Comparison of ENCODE assay signal across 9 mouse cellular contexts in the genomic region with DNA sequence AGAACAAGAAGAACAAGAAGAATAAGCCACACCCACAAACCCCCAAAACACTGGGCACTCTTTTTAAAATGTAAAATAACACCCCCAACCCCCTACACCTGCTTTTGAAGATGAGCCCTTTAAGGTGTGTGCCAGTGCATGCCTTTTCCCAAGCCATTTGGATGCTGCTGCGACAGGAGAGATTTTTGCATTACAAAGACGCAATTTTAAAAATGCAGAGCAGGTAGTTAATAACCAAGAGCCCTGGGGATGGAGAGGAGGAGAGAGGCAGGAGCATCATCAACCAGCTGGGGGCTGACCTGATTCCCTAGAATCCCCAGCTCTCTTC. TPM values are rescaled to one million over a fixed set of nuclear protein-coding genes. Genes with fewer than 3 reads are reported as not detected.
DNase-seq lines count a peak whose midpoint lies in the region; ATAC-seq lines count a peak whose summit lies in the region.
"Had no signal": no experiment of that assay in that cellular context is flagged by ENCODE, and none has a peak within 500 bp of the region (broad histone marks: within the 10 kb centered on the region; RNA-seq: fewer than 3 reads in every experiment).

A gene (plus strand): TSS at position 310 of the 328 bp plus-strand sequence.

- peak within 1 kb of the TSS; percentile 46 for H3K9ac ChIP-seq in kidney, embryonic 15.5 days
- peak within 1 kb of the TSS; percentile 65 for H3K9ac ChIP-seq in embryonic facial prominence, embryonic 14.5 days (ENCODE audit: low read depth, low read length)
- peak within 1 kb of the TSS; percentile 21; the same call in 1 of the 2 replicates for H3K9ac ChIP-seq in intestine, embryonic 16.5 days (ENCODE audit: low read depth, low read length)
- peak within 1 kb of the TSS; percentile 98 for H3K9ac ChIP-seq in midbrain, embryonic 15.5 days

- H3K4me3 ChIP-seq in kidney, embryonic 15.5 days (replicated peaks) = peak within 1 kb of the TSS; percentile 42
- peak within 1 kb of the TSS; percentile 47 for H3K4me3 ChIP-seq in embryonic facial prominence, embryonic 14.5 days (ENCODE audit: low read depth, low read length)
- H3K4me3 ChIP-seq in intestine, embryonic 16.5 days (ENCODE audit: low read length) = peak within 1 kb of the TSS; percentile 37
- peak within 1 kb of the TSS; percentile 71 for H3K4me3 ChIP-seq in midbrain, embryonic 15.5 days

- peak within 1 kb of the TSS; percentile 74 for H3K4me2 ChIP-seq in kidney, embryonic 15.5 days
- H3K4me2 ChIP-seq in embryonic facial prominence, embryonic 14.5 days (ENCODE audit: low read depth, low read length) = peak within 1 kb of the TSS; percentile 79
- H3K4me2 ChIP-seq in intestine, embryonic 16.5 days (ENCODE audit: low read depth, low read length) = peak within 1 kb of the TSS; percentile 53
- peak within 1 kb of the TSS; percentile 63 for H3K4me2 ChIP-seq in midbrain, embryonic 15.5 days

- H3K4me1 ChIP-seq in kidney, embryonic 15.5 days = peaks cover 10% of the 10 kb centered on the region
- H3K4me1 ChIP-seq in embryonic facial prominence, embryonic 14.5 days (ENCODE audit: control insufficient read depth, insufficient read depth, low read length) = no peaks in the 10 kb centered on the region
- no peaks in the 10 kb centered on the region for H3K4me1 ChIP-seq in intestine, embryonic 16.5 days (ENCODE audit: control insufficient read depth, insufficient read depth, low read length)
- H3K4me1 ChIP-seq in midbrain, embryonic 15.5 days = peaks cover 41% of the 10 kb centered on the region

- H3K36me3 ChIP-seq in kidney, embryonic 15.5 days = no peaks in the 10 kb centered on the region
- H3K36me3 ChIP-seq in embryonic facial prominence, embryonic 14.5 days (ENCODE audit: control insufficient read depth, insufficient read depth, low read length) = no peaks in the 10 kb centered on the region
- no peaks in the 10 kb centered on the region for H3K36me3 ChIP-seq in intestine, embryonic 16.5 days (ENCODE audit: control insufficient read depth, insufficient read depth, low read length)
- no peaks in the 10 kb centered on the region for H3K36me3 ChIP-seq in midbrain, embryonic 15.5 days (replicated peaks)

- H3K27me3 ChIP-seq in kidney, embryonic 15.5 days = peaks cover 62% of the 10 kb centered on the region
- peaks cover 13% of the 10 kb centered on the region for H3K27me3 ChIP-seq in embryonic facial prominence, embryonic 14.5 days (replicated peaks; ENCODE audit: control insufficient read depth, insufficient read depth, low read length)
- H3K27me3 ChIP-seq in intestine, embryonic 16.5 days (replicated peaks; ENCODE audit: control insufficient read depth, insufficient read depth, low read length) = peaks cover 20% of the 10 kb centered on the region; the same call in 1 of the 2 replicates
- 0 out of 2 replicates have a peak, but pooled peaks cover 6% of the 10 kb centered on the region for H3K27me3 ChIP-seq in midbrain, embryonic 15.5 days (replicated peaks)

- H3K27ac ChIP-seq in kidney, embryonic 15.5 days = no peak within 1 kb of the TSS
- H3K27ac ChIP-seq in embryonic facial prominence, embryonic 14.5 days (replicated peaks; ENCODE audit: low read depth, low read length) = no peak within 1 kb of the TSS
- no peak within 1 kb of the TSS for H3K27ac ChIP-seq in intestine, embryonic 16.5 days (ENCODE audit: low read length)
- peak within 1 kb of the TSS; percentile 97 for H3K27ac ChIP-seq in midbrain, embryonic 15.5 days

- H3K9me3 ChIP-seq in kidney, embryonic 15.5 days (replicated peaks) = no peaks in the 10 kb centered on the region
- H3K9me3 ChIP-seq in embryonic facial prominence, embryonic 14.5 days (ENCODE audit: control insufficient read depth, low read length) = no peaks in the 10 kb centered on the region
- H3K9me3 ChIP-seq in intestine, embryonic 16.5 days (ENCODE audit: control insufficient read depth, low read length) = no peaks in the 10 kb centered on the region
- no peaks in the 10 kb centered on the region for H3K9me3 ChIP-seq in midbrain, embryonic 15.5 days

- 0% methylated on average over 2 of the region's 2 CpGs for WGBS in kidney, embryonic 15.5 days
- WGBS in embryonic facial prominence, embryonic 14.5 days = 0% methylated on average over 2 of the region's 2 CpGs
- WGBS in intestine, embryonic 16.5 days = 0% methylated on average over 2 of the region's 2 CpGs
- WGBS in midbrain, embryonic 15.5 days = 0% methylated on average over 2 of the region's 2 CpGs

- 0 out of 2 replicates have a peak, but pooled peaks have one; percentile 2 for ATAC-seq in kidney, embryonic 15.5 days (replicated peaks; ENCODE audit: low FRiP score)
- ATAC-seq in embryonic facial prominence, embryonic 14.5 days (ENCODE audit: low read depth) = no peak
- ATAC-seq in intestine, embryonic 16.5 days = no peak
- ATAC-seq in midbrain, embryonic 15.5 days (replicated peaks) = no peak

- DNase-seq in kidney, postnatal 36 days = no peak
- no peak for DNase-seq in embryonic facial prominence, embryonic 14.5 days (ENCODE audit: low spot score)
- no peak for DNase-seq in yolk sac, embryonic 10.5 days (ENCODE audit: low spot score)
- no peak for DNase-seq in ovary, postnatal 10 days (ENCODE audit: low spot score)
- no peak for DNase-seq in retina, embryonic 14.5 days (ENCODE audit: low spot score)
- DNase-seq: kidney, postnatal 10 days had no signal

RNA-seq across cellular contexts. Expression of the gene that starts here (rescaled TPM):
- polyA plus RNA-seq in kidney, embryonic 15.5 days (2015; fragmentation: Nextera tagmentation; extraction: Ambion mirVana) = 0.93 and 1.2 TPM in 2 replicates
- polyA plus RNA-seq in embryonic facial prominence, embryonic 14.5 days (2014; fragmentation: Nextera tagmentation; extraction: Ambion mirVana) = 3.4 and 3.5 TPM in 2 replicates
- polyA plus RNA-seq in intestine, embryonic 16.5 days (2015; fragmentation: Nextera tagmentation; extraction: Ambion mirVana) = 0.67 and 0.81 TPM in 2 replicates
- 43.2 and 44.3 TPM in 2 replicates for polyA plus RNA-seq in midbrain, embryonic 15.5 days (2015; fragmentation: Nextera tagmentation; extraction: Ambion mirVana)

Comparison
In these comparisons a context has a peak if more than half of its experiments do, and no peak if none do; other contexts are left out.
1. H3K9ac ChIP-seq: peak in every context shown above with its lines; median percentile 98 in midbrain, embryonic 15.5 days; 65 in embryonic facial prominence, embryonic 14.5 days; 46 in kidney, embryonic 15.5 days; 21 in intestine, embryonic 16.5 days.